Mouse (Mus musculus): ENCODE measurements at regions not wholly inside any gene's neighbourhood (a gene's known extent, or its start where the extent isn't known, plus 50 kb on each side); places are given as distances from the start of the nearest gene placed in this dataset.
A peak's percentile ranks its signal among the peaks of the same experiment; 100 is the strongest.

DNA sequence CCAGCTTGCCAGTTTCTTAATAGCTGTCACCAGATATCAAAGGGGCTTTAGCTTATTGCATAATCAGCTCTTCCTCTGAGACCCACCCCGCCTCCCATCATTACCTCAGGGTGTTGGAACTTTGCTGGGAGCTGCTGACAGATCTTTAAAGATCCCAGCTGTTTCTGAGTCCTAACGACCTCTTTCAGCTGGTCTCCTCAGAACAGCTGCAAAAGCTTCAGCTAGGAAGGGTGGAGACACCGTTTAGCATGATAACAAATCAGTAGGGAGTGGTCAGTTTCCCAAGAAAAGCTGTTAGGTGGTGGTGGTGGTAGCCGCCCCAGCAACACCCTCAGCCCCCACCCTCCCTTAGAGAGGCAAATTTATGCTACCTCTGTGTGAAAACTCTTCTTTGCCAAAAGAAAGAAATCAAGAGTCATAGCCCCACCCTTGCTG is 916.9 kb upstream of the Gm7489 start:
- Histone ChIP-seq H3K36me3 (ENCODE audit: control insufficient read depth, insufficient read depth, low read length) (no peaks in the 10 kb centered on the region), H3K9me3 (replicated peaks; ENCODE audit: control insufficient read depth, low read length) (no peaks in the 10 kb centered on the region), H3K4me2 (peak overlapping the region; percentile 16; the same call in 1 of the 2 replicates), H3K27me3 (ENCODE audit: control insufficient read depth, insufficient read depth, low read length) (no peaks in the 10 kb centered on the region), H3K4me1 (ENCODE audit: control insufficient read depth, insufficient read depth, low read length) (no peaks in the 10 kb centered on the region), H3K27ac (ENCODE audit: low read depth, low read length) (no peak overlapping the region), H3K4me3 (ENCODE audit: low read depth, low read length) (no peak overlapping the region), H3K9ac (ENCODE audit: low read depth, low read length) (no peak overlapping the region)
- peak; percentile 52; the same call in 1 of the 2 replicates for ATAC-seq (replicated peaks; ENCODE audit: insufficient number of reproducible peaks, low FRiP score, low TSS enrichment)
- 1% methylated on average over 4 of the region's 4 CpGs for WGBS (ENCODE audit: insufficient replicate concordance)

DNA sequence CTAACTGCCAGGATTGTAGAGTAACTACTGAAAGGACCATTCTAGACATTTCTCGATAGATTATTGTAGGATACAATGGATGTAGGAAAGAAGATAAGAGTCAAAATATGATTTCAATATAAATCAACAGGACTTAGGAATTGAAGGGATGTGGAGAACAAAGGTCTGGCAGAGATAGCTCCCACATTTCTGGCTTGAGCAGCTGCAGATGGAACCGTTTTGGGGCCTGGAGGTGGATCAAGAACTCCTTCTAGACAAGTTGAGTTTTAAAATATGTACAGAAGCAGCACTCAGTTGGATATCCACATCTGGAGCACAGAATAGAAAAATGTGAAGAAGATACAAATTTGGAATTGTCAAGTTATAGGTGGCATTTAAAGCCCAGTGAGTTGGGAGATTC is 901.9 kb upstream of the Gm7489 start:
- Histone ChIP-seq H3K9ac (ENCODE audit: low read depth, low read length) (no peak overlapping the region), H3K4me2 (no peak overlapping the region), H3K27ac (ENCODE audit: low read depth, low read length) (no peak overlapping the region), H3K27me3 (ENCODE audit: control insufficient read depth, insufficient read depth, low read length) (no peaks in the 10 kb centered on the region), H3K4me1 (ENCODE audit: control insufficient read depth, insufficient read depth, low read length) (no peaks in the 10 kb centered on the region), H3K9me3 (replicated peaks; ENCODE audit: control insufficient read depth, low read length) (no peaks in the 10 kb centered on the region), H3K4me3 (ENCODE audit: low read depth, low read length) (no peak overlapping the region), H3K36me3 (ENCODE audit: control insufficient read depth, insufficient read depth, low read length) (no peaks in the 10 kb centered on the region)
- no peak for ATAC-seq (replicated peaks; ENCODE audit: insufficient number of reproducible peaks, low FRiP score, low TSS enrichment)
- 76% methylated on average over 2 of the region's 2 CpGs for WGBS (ENCODE audit: insufficient replicate concordance)

DNA sequence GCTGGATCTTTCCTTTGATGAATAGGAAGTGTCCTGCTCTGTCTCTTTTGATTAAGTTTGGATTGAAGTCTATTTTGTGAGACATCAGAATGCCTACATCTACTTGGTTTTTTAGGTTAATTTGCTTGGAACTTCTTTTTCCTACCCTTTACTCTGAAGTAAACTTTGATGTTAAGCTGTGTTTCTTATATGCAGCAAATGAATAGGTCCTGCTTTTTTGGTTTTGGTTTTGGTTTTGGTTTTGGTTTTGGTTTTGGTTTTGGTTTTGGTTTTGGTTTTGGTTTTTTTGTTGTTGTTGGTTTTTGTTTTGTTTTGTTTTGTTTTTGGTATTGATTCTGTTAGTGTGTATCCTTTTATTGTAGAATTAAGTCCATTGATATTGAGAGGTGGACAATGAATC is 894.1 kb upstream of the Gm7489 start:
- Histone ChIP-seq H3K4me3 (ENCODE audit: low read depth, low read length) (no peak overlapping the region), H3K36me3 (ENCODE audit: control insufficient read depth, insufficient read depth, low read length) (no peaks in the 10 kb centered on the region), H3K9me3 (replicated peaks; ENCODE audit: control insufficient read depth, low read length) (no peaks in the 10 kb centered on the region), H3K27me3 (ENCODE audit: control insufficient read depth, insufficient read depth, low read length) (no peaks in the 10 kb centered on the region), H3K4me2 (no peak overlapping the region), H3K4me1 (ENCODE audit: control insufficient read depth, insufficient read depth, low read length) (no peaks in the 10 kb centered on the region), H3K27ac (ENCODE audit: low read depth, low read length) (no peak overlapping the region), H3K9ac (ENCODE audit: low read depth, low read length) (no peak overlapping the region)
- no peak for ATAC-seq (replicated peaks; ENCODE audit: insufficient number of reproducible peaks, low FRiP score, low TSS enrichment)

DNA sequence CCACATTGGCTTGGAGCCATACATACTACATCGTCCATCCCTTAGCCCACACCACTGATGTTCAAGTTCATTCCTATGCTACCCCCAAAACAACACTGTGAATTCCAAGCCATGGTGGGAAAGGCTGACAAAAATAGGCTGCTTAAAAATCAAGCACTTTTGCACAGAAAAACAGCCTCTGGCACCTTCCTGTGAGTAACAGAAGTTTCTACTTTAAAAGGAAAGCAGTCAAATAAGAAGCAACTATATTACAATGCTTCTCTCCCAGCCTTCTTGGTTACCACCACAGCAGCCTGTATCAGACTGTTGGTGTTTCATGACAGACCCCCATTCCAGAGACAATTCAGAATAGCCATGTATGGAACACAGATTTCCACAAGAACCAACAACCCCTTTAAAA is 890.4 kb upstream of the Gm7489 start:
- no peak for ATAC-seq (replicated peaks; ENCODE audit: insufficient number of reproducible peaks, low FRiP score, low TSS enrichment)

DNA sequence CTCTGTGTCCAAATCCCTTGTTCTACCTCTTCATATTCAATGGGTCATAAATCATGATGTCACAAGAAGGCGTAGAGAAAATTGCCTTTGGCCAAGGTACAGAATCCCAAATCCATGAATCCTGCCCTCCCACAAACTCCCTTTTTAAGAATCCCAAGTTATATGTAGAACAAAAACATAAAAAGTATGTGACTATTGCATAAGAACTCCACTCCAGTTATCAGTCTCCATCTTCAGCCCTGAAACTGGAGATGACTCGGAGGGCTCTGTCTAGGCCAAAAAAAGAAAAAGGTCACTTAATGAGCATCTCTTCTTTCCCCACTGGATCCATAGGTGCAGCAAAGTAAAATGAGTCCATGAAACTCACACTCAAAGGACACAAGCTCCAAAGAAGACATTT is 885.5 kb upstream of the Gm7489 start:
- WGBS (ENCODE audit: insufficient replicate concordance), result 84% methylated on average over 2 of the region's 2 CpGs
- H3K4me1 ChIP-seq (ENCODE audit: control insufficient read depth, insufficient read depth, low read length), result no peaks in the 10 kb centered on the region
- ATAC-seq (replicated peaks; ENCODE audit: insufficient number of reproducible peaks, low FRiP score, low TSS enrichment), result no peak
- H3K36me3 ChIP-seq (ENCODE audit: control insufficient read depth, insufficient read depth, low read length), result no peaks in the 10 kb centered on the region
- H3K9ac ChIP-seq (ENCODE audit: low read depth, low read length), result no peak overlapping the region
- H3K27ac ChIP-seq (ENCODE audit: low read depth, low read length), result no peak overlapping the region
- no peaks in the 10 kb centered on the region for H3K9me3 ChIP-seq (replicated peaks; ENCODE audit: control insufficient read depth, low read length)
- no peak overlapping the region for H3K4me2 ChIP-seq
- H3K27me3 ChIP-seq (ENCODE audit: control insufficient read depth, insufficient read depth, low read length), result no peaks in the 10 kb centered on the region
- H3K4me3 ChIP-seq (ENCODE audit: low read depth, low read length), result no peak overlapping the region

More for the DNA sequence above, 890.4 kb upstream of the Gm7489 start:
- no peaks in the 10 kb centered on the region for H3K9me3 ChIP-seq (replicated peaks; ENCODE audit: control insufficient read depth, low read length)
- H3K9ac ChIP-seq (ENCODE audit: low read depth, low read length), result no peak overlapping the region
- H3K4me2 ChIP-seq, result no peak overlapping the region
- no peaks in the 10 kb centered on the region for H3K4me1 ChIP-seq (ENCODE audit: control insufficient read depth, insufficient read depth, low read length)
- WGBS (ENCODE audit: insufficient replicate concordance), result 76% methylated on average over 1 of the region's 1 CpGs
- H3K27me3 ChIP-seq (ENCODE audit: control insufficient read depth, insufficient read depth, low read length), result no peaks in the 10 kb centered on the region
- H3K4me3 ChIP-seq (ENCODE audit: low read depth, low read length), result no peak overlapping the region
- no peak overlapping the region for H3K27ac ChIP-seq (ENCODE audit: low read depth, low read length)
- no peaks in the 10 kb centered on the region for H3K36me3 ChIP-seq (ENCODE audit: control insufficient read depth, insufficient read depth, low read length)

DNA sequence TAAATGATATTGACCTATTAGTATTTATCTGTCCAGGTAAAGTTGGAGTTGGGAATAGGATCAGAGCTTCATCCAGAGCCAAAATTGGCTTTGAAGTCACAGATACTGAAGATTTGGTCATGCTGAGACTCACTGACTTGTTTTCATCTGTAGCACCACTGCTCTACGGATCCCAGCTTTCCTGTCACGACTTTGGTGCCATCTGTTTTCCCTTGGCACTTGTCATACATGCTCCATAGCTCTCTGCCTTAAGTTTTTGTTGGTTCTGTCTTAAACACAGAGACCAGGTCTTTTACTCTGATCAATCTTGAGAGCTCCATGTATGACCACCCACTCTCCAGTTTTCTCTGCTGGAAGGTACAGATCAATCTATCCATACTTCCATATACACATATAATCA is 884.9 kb upstream of the Gm7489 start:
- Histone ChIP-seq H3K4me2 (no peak overlapping the region), H3K36me3 (ENCODE audit: control insufficient read depth, insufficient read depth, low read length) (no peaks in the 10 kb centered on the region), H3K9ac (ENCODE audit: low read depth, low read length) (no peak overlapping the region), H3K9me3 (replicated peaks; ENCODE audit: control insufficient read depth, low read length) (no peaks in the 10 kb centered on the region), H3K4me1 (ENCODE audit: control insufficient read depth, insufficient read depth, low read length) (no peaks in the 10 kb centered on the region), H3K27ac (ENCODE audit: low read depth, low read length) (no peak overlapping the region), H3K27me3 (ENCODE audit: control insufficient read depth, insufficient read depth, low read length) (no peaks in the 10 kb centered on the region), H3K4me3 (ENCODE audit: low read depth, low read length) (no peak overlapping the region)
- no peak for ATAC-seq (replicated peaks; ENCODE audit: insufficient number of reproducible peaks, low FRiP score, low TSS enrichment)
- 81% methylated on average over 2 of the region's 2 CpGs for WGBS (ENCODE audit: insufficient replicate concordance)

DNA sequence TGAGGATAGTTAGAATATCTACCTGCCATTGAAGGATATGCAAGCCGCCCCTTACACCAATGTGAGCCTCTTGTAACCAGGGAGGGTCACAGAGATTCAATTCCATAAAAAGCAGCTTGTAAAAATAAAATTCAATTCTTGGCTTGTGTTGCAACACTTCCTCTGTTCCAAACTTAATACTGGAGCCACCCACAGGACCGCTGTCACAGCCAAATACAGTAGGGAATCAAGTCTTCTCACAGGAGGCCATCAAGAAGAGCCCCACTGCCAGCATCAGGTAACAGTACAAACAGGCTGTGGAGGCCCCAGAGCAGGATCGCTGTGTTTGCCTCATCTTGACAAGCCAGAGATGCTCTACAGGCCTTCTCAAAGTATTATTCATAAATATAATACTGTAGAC is 883.3 kb upstream of the Gm7489 start:
- 71% methylated on average over 3 of the region's 3 CpGs for WGBS (ENCODE audit: insufficient replicate concordance)
- no peak overlapping the region for H3K4me2 ChIP-seq

DNA sequence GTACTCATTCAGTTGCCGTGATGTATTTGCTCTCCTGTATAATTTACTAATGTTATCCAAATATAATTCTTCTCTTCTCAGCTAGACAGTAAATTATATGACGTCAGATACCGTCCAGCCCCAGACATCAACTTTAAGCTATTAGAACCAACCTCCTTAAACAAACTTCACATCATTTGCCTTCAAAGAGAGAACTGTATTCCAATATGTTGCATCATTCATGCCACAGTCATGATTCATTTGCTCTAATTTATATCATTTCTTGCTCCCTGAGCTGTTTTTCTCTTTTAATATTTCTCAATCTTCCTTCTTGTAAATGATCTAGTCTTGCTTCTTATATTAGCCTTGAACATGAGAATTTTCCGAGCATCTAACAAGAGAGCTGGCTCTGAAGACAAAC is 882.7 kb upstream of the Gm7489 start:
- Histone ChIP-seq H3K27me3 (ENCODE audit: control insufficient read depth, insufficient read depth, low read length) (no peaks in the 10 kb centered on the region), H3K9ac (ENCODE audit: low read depth, low read length) (no peak overlapping the region), H3K4me3 (ENCODE audit: low read depth, low read length) (no peak overlapping the region), H3K4me1 (ENCODE audit: control insufficient read depth, insufficient read depth, low read length) (no peaks in the 10 kb centered on the region), H3K27ac (ENCODE audit: low read depth, low read length) (no peak overlapping the region), H3K4me2 (no peak overlapping the region), H3K36me3 (ENCODE audit: control insufficient read depth, insufficient read depth, low read length) (no peaks in the 10 kb centered on the region), H3K9me3 (replicated peaks; ENCODE audit: control insufficient read depth, low read length) (no peaks in the 10 kb centered on the region)
- ATAC-seq (replicated peaks; ENCODE audit: insufficient number of reproducible peaks, low FRiP score, low TSS enrichment), result no peak
- 83% methylated on average over 4 of the region's 4 CpGs for WGBS (ENCODE audit: insufficient replicate concordance)

More for the DNA sequence above, 883.3 kb upstream of the Gm7489 start:
- no peak overlapping the region for H3K4me3 ChIP-seq (ENCODE audit: low read depth, low read length)
- no peaks in the 10 kb centered on the region for H3K27me3 ChIP-seq (ENCODE audit: control insufficient read depth, insufficient read depth, low read length)
- no peak overlapping the region for H3K27ac ChIP-seq (ENCODE audit: low read depth, low read length)
- no peak for ATAC-seq (replicated peaks; ENCODE audit: insufficient number of reproducible peaks, low FRiP score, low TSS enrichment)
- no peaks in the 10 kb centered on the region for H3K36me3 ChIP-seq (ENCODE audit: control insufficient read depth, insufficient read depth, low read length)
- no peaks in the 10 kb centered on the region for H3K9me3 ChIP-seq (replicated peaks; ENCODE audit: control insufficient read depth, low read length)
- H3K4me1 ChIP-seq (ENCODE audit: control insufficient read depth, insufficient read depth, low read length), result no peaks in the 10 kb centered on the region
- no peak overlapping the region for H3K9ac ChIP-seq (ENCODE audit: low read depth, low read length)

DNA sequence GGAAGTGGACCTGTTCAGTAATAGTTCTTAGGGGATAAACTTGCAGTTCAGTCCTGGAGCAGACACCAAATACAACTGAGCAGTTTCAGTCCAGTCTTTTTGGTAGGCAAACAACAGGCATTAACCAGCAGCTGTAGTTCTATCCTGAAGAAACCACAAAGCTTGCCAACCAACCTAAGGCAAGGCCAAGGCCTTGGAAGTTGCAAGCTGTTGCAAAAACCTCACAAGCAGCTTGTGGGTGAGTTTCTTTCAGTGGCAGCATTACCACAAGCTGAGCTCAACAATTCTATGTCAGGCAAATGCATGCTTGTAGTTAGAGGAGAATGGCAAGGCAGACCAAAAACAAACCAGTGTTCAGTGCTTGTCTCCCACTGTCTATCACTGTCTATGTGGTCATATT is 880.6 kb upstream of the Gm7489 start:
- ATAC-seq (replicated peaks; ENCODE audit: insufficient number of reproducible peaks, low FRiP score, low TSS enrichment), result no peak
- Histone ChIP-seq H3K36me3 (ENCODE audit: control insufficient read depth, insufficient read depth, low read length) (no peaks in the 10 kb centered on the region), H3K9me3 (replicated peaks; ENCODE audit: control insufficient read depth, low read length) (no peaks in the 10 kb centered on the region), H3K27me3 (ENCODE audit: control insufficient read depth, insufficient read depth, low read length) (no peaks in the 10 kb centered on the region), H3K4me1 (ENCODE audit: control insufficient read depth, insufficient read depth, low read length) (no peaks in the 10 kb centered on the region), H3K4me3 (ENCODE audit: low read depth, low read length) (no peak overlapping the region), H3K9ac (ENCODE audit: low read depth, low read length) (no peak overlapping the region), H3K27ac (ENCODE audit: low read depth, low read length) (no peak overlapping the region), H3K4me2 (no peak overlapping the region)

Data from heart, embryonic 11.5 days (tissue).